Mouse (Mus musculus) gastrocnemius, postnatal 10 days (tissue): Measurements from ENCODE around the gene Atg16l2. TPM values are rescaled to one million over a fixed set of nuclear protein-coding genes. Genes with fewer than 3 reads are reported as not detected.
A peak's percentile ranks its signal among the peaks of the same experiment; 100 is the strongest.

Experiments used
- DNase-seq: peaks from one replicate; pipeline ENCODE4 v3.0.0; 2021; ENCODE audit warnings: mixed read lengths
- total RNA-seq, 2 experiments: library from RNA; stranded (reverse); gene quantifications; 2 replicates each; pipeline ENCODE4 v1.2.3; 2021

The Atg16l2 gene
- total RNA-seq, 2 experiments from 2014 or later: 5.4 to 10.0 TPM

- peak; percentile 29 for DNase-seq
Measured at GRCm38 (mm10) chr7:101321218-101321827, 19.3 kb upstream of the Atg16l2 start.

GRCm38 (mm10) chr7:101320399-101321217, 18.6 kb upstream of the Atg16l2 start:
- DNase-seq: peak; percentile 33

GRCm38 (mm10) chr7:101319796-101320195, 17.7 kb upstream of the Atg16l2 start:
- no peak for DNase-seq

- DNase-seq: no peak
Measured at GRCm38 (mm10) chr7:101318848-101319247, 16.8 kb upstream of the Atg16l2 start.

GRCm38 (mm10) chr7:101317014-101317413, 15.0 kb upstream of the Atg16l2 start, which contains the start of gene Stard10:
Gene Stard10, plus strand, starts transcription at chr7:101317086.
- no peak for DNase-seq

GRCm38 (mm10) chr7:101316591-101317001, 14.5 kb upstream of the Atg16l2 start:
- no peak for DNase-seq

GRCm38 (mm10) chr7:101315699-101316098, 13.6 kb upstream of the Atg16l2 start:
- no peak for DNase-seq

- no peak for DNase-seq
Measured at GRCm38 (mm10) chr7:101314396-101314795, 12.3 kb upstream of the Atg16l2 start.

- no peak for DNase-seq
Measured at GRCm38 (mm10) chr7:101313033-101313432, 11.0 kb upstream of the Atg16l2 start.

- DNase-seq: no peak
Measured at GRCm38 (mm10) chr7:101311061-101311460, 9.0 kb upstream of the Atg16l2 start.

- peak; percentile 95 for DNase-seq
Measured at GRCm38 (mm10) chr7:101310327-101311028, 8.4 kb upstream of the Atg16l2 start.

GRCm38 (mm10) chr7:101309985-101310326, 7.9 kb upstream of the Atg16l2 start:
- no peak for DNase-seq

- DNase-seq: no peak
Measured at GRCm38 (mm10) chr7:101306841-101307240, 4.8 kb upstream of the Atg16l2 start.

GRCm38 (mm10) chr7:101302691-101303090, 640 bp upstream of the Atg16l2 start:
- no peak for DNase-seq

- DNase-seq: no peak
Measured at GRCm38 (mm10) chr7:101301361-101301880, 630 bp downstream of the Atg16l2 start.

- DNase-seq: no peak
Measured at GRCm38 (mm10) chr7:101298375-101298774, 3.7 kb downstream of the Atg16l2 start.

- DNase-seq: no peak
Measured at GRCm38 (mm10) chr7:101297023-101297405, 5.0 kb downstream of the Atg16l2 start.

- peak; percentile 65 for DNase-seq
Measured at GRCm38 (mm10) chr7:101296252-101297022, 5.6 kb downstream of the Atg16l2 start.

GRCm38 (mm10) chr7:101295438-101295837, 6.6 kb downstream of the Atg16l2 start:
- DNase-seq: no peak

- DNase-seq: no peak
Measured at GRCm38 (mm10) chr7:101293611-101294010, 8.4 kb downstream of the Atg16l2 start.

- DNase-seq: no peak
Measured at GRCm38 (mm10) chr7:101293138-101293537, 8.9 kb downstream of the Atg16l2 start.

GRCm38 (mm10) chr7:101292696-101293095, 9.4 kb downstream of the Atg16l2 start:
- no peak for DNase-seq
